Mouse (Mus musculus) retina, embryonic 14.5 days (tissue): ENCODE measurements around the gene Eaf1.
A peak's percentile ranks its signal among the peaks of the same experiment; 100 is the strongest.
"Not testable (repeated sequence)": the region's sequence is repeated elsewhere in the genome, so short reads cannot be mapped to it uniquely, and the experiment has no call there.

Source experiments
- DNase-seq: peaks from one replicate; pipeline ENCODE4 v3.0.0-alpha.2; 2015; ENCODE audit warnings: low spot score

Eaf1 gene

DNA sequence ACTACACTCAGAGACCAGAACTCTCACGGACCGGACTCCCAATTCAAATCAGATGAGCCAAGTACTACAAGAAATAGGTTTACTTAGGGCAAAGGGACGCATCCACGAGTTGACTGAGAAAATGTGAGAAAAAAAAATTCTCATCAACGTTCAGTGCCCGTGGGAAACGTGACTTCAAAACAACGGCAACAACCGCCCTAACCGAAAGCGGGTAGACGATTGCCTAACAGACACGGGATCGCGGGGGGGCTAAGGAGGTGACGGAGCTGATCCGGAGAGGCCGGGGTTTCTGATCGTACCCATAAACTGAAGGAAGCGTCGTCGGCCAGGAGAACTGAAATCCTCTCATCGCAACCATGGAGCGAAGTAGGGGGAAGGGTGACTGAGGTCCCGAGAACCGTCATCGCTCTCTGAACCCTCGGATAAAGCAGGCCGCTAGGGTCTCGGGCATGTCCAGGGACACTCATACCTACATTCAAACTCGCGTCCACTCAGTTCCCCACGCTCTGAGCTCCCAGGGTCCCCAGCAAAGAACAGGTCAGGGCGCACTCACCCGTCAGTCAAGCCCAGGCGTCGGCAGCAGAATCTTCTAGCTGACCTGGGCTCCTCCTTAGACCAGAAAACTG is at the start of gene Eaf1:
TSS of gene Eaf1 (plus strand) at position 51 of the 626 bp plus-strand sequence.
- no peak for DNase-seq

DNA sequence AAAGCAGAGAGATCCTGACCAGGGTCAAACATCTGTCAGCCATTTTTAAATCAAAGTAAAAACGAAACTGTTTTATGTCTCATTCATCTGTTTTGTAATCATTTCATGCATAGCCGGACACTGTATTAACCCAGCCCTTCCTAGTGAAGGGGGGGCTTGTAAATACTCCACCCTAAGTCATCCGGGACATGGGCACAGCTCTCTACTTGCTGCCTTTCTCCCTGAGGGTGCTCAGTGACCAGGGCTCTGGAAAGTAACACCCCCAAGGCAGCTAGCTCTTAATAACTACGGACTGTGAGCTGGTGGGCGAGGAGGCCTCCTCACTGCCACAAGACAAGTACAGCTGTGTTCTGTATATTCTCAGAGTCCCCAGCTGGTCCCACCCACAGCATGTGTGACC is 45.2 kb upstream of the Eaf1 start:
- DNase-seq, result no peak

DNA sequence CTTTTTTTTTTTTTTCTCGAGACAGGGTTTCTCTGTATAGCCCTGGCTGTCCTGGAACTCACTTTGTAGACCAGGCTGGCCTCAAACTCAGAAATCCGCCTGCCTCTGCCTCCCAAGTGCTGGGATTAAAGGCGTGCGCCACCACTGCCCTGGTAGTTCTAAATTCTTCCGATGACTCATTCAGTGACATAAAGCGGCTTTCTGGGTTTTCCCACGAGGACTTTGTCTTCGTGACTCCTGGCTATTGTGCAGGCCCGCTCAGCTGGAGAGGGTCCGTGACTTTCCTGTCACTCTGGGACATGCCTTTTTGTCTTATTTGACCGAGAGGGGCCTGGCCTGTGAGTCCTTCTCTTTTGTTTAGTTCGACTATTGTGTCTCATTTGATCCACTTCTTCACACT is 40.3 kb upstream of the Eaf1 start:
- not testable (repeated sequence) for DNase-seq

DNA sequence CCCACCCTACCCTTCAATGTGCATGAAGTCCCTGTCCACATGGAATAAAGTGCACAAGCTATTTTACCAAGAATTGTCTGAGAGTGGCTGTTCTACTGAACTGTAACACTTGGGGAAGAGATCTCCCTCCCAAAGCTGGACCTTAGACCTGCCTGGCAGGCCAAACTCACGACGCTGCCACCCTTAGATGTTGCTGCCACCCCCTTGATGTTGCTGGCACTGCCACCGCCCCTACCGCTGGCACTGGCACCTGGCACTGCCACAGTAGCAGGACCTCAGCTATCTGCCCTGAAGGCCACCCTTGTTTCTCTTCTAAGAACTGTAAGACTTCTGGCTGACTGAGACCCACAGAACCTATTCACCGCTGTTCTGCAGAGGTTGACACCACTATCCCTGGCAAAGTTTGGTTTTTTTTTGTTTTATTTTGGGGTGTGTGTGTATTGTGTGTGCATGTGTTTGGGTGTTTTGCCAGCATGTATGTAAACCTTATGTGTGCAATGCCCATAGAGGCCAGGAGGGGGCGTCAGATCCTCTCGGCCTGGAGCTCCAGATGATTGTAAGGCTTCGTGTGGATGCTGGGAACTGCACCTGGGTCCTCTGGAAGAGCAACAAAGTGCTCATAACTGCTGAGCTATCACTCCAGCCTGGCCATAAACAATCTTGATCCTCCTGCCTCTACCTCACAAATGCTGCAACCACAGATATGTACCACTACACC is 39.2 kb upstream of the Eaf1 start:
- no peak for DNase-seq

DNA sequence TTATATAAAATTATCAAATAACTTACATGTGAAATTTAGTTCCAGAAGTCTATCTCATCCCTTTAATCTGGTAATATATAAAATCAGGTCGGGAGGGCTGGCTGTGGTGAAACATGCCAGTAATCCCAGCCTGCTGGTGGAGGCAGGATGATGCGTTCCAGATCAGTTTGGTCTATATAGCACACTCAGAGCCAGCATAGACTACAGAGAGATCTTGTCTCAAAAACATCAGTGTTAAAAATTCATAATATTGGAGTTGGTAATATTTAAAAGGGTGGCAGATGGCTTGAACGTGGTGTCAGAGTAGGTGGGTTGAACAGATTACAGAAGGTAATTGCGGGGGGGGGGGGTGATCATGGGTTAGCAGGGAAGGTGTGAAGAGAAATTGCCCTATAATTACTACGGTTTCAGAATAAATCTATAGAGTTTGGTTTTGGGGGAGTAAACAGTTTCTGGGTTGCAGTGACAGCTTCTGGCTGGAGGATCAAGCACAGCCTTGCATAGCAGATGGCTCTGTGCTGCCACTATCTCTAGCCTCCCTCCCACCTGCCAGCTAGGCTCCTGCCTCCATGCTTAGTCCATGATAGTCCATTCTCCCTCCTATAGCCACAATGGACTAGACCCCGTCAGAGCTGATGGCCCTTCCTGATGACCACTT is 38.0 kb upstream of the Eaf1 start:
- DNase-seq, result no peak

DNA sequence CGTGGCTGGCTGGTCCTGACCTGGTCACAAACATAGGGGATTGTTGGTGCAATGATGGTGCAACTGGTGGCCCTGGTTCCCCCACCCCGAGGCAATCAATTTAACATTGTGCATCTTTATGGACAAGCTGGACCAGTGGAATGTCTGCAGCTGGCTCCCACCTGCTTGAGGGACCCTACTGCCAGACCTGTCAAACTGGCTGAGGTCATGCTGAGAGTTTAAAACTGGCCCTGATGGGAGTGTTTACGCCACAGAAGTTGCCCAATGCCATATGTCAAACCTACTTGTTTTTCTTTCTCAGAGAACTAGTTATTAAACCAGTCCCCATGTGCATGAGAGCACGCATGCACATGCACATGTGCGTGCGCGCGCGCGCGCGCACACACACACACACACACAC is 36.2 kb upstream of the Eaf1 start:
- DNase-seq, result no peak

DNA sequence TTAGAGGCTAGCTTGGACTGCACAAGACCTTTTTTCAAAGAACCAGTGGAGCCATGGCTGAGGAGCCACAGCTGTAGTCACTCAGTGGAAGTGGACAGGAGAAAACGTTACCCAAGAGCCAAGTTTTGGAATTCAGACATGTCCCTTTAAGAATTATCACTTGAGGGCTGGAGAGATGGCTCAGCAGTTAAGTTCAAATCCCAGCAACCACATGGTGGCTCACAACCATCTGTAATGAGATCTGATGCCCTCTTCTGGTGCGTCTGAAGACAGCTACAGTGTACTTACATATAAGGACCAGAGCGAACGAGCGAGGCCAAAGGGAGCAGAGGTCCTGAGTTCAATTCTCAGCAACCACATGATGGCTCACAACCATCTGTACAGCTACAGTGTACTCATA is 32.0 kb upstream of the Eaf1 start:
- DNase-seq, result not testable (repeated sequence)

DNA sequence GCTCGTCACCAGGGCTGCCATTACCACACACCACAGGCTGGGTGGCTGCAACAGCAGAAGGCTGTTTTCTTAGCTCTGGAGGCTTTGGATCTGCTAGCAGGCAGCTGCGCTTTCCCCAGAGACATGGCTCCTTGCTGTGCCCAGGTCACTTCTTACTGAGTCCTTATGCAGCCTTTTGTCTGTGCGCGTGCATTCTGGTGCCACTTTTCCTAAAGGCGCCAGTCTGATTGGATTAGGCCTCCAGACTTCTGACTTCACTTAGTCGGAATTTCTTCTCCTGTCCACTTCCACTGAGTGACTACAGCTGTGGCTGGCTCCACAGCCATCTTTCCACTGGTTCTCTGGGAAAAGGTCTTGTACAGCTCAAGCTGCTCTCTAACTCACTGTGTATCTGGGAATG is 31.3 kb upstream of the Eaf1 start:
- DNase-seq, result peak; percentile 43

DNA sequence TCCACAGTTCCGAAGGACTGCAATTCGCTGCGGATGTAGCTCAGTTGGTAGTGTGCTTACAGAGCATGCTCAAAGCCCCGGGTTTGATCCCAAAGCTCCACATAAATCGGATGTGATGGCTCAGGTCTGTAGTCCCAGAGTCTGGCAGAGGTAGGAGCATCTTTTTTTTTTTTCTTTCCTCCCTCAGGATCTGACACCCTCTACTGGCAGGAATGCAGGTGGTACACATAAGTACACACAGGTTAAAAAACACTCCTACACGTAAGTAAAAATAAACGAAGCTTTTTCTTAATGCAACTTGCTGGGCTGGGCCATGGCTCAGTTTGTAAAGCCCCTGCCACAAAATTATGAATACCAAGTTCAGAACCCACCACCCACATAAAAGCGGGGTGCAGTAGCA is 30.0 kb upstream of the Eaf1 start:
- DNase-seq, result peak; percentile 43

DNA sequence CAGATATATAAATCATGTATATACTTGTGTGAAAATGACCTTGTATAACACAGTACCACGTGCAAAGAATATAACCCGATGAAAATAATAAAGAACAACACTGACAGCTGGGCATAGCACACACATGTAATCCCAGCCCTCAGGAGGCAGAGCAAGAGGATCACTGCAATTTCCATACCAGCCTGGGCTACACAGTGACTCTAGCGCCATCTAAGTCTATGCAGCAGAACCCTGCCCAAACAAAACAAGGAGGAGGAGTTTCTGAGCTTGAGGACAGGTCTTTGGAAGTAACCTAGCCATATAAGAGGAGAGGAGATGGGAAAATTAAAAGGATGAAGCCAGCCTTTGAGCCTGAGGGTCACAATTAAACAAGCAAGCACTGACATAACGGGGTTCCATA is 24.5 kb upstream of the Eaf1 start:
- no peak for DNase-seq

DNA sequence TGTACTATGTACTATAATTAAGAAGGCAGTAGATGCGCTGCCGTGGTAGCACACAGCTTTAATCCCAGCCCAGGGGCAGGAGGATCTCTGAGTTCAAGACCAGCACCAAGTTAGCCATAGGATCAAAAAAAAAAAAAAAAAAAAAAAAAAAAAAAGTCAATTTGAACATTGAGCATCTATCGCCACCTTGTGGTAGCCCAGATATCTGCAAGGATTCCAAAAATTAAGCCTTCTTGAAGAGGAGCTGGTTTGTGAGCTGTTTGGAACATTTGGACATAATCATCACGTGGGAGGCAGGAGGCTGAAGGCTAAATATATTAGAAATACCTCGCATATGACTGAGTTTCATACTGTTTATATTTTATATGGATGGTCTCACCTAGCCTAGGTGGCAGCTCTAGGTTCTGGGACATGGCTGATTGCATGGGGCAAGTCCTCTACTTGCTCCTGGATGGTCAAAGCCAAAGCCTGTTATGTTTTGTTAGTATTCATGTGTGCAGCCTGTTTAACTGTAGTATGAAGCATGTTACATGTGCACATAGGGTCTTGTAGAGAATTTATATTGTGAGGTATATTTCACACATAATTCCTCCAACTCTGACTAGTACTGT is 21.6 kb upstream of the Eaf1 start:
- peak; percentile 90 for DNase-seq

DNA sequence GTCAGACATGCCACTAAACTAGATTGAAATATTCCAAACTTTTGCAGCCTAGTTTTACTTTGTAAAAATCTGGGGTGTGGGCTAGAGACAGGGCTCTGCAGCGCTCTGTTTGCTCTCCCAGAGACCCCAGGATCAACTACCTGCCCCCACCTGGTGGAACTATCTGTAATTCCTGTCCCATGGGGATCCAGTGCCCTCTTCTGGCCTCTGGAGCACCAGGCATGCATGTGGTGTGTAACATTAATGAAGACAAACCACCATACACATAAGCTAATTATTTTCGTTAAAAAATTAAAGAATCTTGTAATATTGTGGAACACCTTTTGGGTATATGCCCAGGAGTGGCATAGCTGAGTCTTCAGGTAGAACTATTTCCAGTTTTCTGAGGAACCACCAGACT is 20.9 kb upstream of the Eaf1 start:
- DNase-seq, result no peak

DNA sequence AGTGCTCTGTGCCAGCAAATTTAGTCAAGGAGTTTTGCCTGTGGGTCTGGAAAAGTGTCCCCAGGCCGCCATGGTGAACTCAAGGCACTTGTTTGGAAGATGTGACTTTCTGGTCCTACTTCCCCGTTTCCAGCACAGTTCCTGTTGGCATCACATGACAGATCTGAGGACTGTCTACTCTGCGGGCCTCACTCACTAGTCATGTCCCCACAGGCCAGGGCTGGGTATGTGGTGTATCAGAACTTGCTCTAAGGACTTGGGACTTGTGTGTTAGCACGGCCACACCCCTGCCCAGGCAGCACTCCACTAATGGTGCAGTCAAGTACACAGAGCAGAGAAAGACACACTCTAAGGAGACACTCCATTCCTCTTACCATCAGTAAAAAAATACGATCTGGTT is 11.8 kb upstream of the Eaf1 start:
- DNase-seq, result no peak

DNA sequence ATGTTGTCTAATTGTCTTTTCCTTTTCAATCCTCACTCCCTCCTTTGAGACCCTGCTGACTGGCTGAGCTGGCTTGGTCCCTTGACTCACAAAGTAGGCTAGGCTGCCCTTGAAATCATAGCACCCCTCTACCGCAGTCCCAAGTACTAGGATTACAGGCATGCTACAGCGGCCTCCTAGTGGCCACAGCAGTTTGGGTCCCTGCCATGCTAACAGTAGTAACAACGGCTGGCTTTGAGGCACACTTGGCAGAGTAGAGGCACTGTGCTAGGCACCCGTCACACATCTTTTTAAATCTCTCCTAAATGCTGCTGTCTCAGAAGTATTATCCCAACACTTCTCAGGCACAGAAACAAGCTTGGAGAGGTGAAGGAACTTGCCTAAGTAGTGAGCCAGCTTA is 7.7 kb upstream of the Eaf1 start:
- DNase-seq, result no peak

DNA sequence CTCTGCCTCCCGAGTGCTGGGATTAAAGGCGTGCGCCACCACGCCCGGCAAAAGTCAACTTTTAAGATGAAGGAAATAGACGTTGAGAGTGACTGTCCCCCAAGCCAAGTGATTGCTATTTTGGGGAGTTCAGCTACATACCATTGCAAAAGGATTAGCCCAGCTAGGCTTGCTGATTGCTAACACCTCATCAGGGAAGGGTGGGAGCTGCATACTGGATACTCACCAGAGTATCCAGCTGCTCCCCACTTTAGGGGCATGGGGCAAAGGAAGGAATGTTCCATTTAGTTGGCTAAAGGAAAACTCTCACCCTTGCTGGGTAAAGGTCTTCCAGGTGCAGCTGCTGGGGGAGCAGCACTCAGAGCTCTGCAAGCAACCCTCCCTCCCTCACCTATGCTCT is 6.1 kb upstream of the Eaf1 start:
- DNase-seq, result no peak

DNA sequence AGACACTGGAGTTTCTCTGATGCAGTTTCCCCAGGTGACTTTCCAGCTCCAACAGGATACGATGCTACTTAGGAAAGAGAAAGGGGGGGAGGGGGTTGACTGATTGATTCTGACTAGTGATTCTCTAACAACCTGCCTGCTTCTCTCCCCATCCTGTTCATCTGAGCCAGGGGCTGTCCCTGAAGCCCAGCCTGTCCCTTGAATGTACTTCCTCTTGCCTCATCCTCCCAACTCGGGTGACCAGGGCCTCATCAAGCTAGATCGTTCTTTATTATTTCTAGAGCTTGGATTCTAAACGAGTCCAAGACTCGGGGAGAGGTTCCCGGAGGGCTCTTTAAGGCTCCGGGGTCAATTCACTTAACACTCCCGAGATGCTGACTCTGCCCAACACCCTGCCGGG is 298 bp upstream of the Eaf1 start:
- DNase-seq, result no peak

DNA sequence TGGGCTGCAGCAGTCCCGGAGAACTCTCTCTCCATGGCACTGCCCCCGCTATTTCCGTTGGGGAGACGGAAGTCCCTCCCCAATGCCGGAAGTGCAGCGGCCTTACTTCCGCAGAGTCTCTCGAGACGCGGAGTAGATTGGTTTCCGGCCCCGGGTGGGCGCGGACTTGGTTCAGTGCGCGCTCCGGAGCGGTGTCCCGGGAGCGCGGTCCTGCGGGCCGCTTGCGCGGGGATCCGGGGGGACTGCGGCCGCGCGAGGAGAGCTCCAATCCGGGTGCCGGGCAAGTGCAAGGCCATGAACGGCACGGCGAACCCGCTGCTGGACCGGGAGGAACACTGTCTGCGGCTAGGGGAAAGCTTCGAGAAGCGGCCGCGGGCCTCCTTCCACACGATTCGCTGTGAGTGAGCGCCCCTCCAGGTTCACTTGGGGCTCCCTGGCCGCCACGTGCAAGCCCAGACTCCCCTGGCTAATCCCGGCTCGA is 816 bp downstream of the Eaf1 start, which contains the start of gene Mettl6:
TSS of gene Mettl6 (minus strand) at position 66 of the 481 bp plus-strand sequence.
- peak; percentile 88 for DNase-seq

DNA sequence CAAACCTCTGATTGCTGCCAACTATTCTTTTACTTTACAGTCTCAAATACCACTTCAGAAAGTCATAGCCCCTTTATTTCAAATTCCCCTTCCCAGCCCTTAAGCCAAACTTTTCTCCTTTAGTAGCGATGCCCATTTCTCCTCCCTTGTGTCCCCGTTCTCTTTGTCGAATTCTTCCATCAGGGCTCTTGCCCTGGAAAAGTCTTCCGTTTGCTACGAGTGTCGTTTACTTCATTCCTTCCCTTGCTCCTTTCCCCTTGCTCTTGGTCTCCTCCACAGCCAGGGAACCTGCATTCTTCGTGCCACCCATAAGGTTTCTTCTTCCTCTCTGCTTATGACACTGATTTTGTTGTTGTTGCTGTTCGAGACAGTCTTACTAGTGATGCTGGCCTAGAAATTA is 1.3 kb downstream of the Eaf1 start:
- no peak for DNase-seq

DNA sequence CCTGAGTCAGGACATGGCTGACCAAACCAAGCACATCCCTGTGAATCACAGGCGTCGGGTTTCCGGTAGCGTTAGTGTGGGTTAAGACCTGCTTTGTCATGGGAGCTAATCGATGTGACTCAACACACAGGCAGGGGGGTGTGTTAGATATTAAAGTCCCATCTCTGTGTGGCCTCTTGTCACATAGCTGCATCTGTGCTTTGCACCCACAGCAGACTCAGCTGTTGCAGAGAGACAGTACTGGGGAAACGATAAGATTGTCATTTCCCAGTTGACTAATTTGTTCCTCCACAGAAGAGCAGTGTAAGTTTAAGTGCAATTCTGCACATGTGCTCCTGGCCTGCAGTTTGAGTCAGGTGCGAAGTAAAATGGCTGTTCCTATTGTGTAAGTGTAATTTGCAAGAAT is 2.0 kb downstream of the Eaf1 start:
- peak; percentile 22 for DNase-seq

DNA sequence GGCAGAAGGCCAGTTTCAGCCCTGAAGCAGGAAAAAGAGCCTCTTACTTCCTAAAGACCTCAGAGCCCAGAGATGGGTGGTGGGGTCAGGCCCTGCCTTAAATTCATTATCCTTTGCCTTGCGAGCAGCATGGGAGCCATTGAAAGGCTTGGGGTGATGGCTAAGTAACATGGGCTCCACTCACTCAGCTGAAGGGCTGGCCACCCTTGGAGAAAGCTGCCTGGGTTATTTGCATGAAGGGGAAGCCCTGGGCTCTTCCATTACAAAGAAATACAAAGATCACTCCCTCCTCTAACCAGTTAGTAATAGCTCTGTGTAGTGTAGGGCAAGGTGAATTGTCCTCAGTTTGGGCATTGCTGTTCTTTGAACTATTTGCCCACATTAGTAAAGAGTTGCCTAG is 5.3 kb downstream of the Eaf1 start:
- DNase-seq, result no peak

DNA sequence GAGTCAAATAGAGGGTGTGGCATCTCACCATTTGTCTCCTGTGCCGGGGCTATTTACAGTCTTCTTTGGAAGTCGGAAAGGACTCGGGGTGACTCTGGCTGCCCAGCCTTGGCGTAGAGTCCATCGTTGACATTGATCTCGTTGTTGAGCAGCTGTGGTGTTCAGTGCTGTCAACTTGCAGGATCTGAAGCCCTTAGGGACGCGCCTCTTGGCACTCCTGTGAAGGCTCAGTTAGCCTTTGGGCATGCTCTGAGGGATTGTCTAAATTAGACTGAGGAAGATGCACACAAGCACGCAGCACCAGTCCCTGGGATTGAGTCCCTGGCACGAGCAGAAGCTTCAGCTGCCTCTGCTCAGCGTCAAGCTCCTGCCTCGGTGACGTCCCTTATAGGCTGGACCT is 9.2 kb downstream of the Eaf1 start:
- DNase-seq, result no peak

DNA sequence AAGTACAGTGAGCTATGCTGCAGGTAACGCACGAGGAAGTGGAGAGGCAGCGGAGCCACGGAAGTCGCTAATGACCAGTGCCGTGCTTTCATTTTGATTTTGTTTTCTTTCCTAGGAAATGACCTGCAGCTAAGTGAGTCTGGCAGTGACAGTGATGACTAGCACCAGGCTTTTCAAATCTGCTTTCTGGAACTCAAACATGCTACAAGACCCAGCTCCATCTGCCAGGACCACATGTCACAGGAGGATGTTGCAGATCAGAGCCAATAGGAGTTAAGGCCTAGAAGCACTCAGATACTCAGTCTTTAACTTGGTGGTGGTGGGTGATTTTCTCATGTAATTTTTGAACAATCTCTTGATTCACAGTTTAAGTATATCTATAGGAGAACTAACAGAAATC is 12.3 kb downstream of the Eaf1 start:
- DNase-seq, result no peak

DNA sequence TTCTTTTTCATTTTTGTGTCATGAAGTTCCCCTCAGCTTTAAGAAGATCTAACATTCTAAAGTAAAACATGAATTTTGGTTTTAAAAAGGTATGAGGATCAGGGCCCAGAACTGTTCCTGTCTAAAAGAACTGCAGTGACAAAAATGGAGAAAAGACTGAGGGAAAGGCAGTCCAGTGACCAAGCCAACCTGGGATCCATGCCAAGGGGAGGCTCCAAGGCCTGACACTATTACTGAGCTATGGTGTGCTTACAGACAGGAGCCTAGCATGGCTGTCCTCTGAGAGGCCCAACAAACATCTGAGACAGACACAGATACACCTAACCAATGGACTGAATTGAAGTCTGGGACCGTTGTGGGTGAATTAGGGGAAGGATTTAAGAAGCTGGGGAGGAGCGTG is 15.7 kb downstream of the Eaf1 start:
- DNase-seq, result no peak
